Mouse (Mus musculus) liver, adult 2 months (tissue): ENCODE data around the gene Tshr.

Experiments
- CTCF ChIP-seq: fragments of 200-500 bp; IDR thresholded peaks from 2 replicates; pipeline ENCODE4 v1.5.1; 2011; ENCODE audit warnings: low read depth, low read length, control low read depth
- POLR2A ChIP-seq: fragments of 200-500 bp; IDR thresholded peaks from 2 replicates; pipeline ENCODE4 v1.6.1; 2011; ENCODE audit warnings: low read length, control low read depth; ENCODE audit not compliant: insufficient read depth; ENCODE audit errors: extremely low read depth

DNA sequence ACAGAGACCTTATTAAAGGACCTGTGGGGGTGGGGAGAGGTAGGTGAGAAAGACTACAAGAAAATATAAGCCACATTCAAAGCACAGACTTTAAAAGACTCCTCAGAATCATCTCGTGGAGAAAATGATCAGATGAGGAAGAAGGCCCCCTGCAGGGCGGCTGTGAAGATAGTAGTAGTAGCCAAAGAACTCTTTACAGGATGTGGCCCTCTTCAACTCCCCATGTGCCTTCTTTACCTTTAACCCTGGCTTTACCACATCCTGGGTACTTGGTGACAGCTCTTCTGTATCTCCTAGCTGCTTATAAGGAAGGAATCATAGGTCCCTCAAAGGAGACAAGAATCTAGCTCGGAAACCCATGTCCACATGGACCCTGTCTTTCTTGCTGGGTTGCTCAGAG lies 139.3 kb downstream of the Tshr start:
- TF ChIP-seq POLR2A (no peak), CTCF (no peak)
